Mouse (Mus musculus) stomach, postnatal 0 days (tissue): Measurements from ENCODE around the gene Jmjd6. TPM values are rescaled to one million over a fixed set of nuclear protein-coding genes. Genes with fewer than 3 reads are reported as not detected.

ENCODE experiments used
- ATAC-seq: fragments of 200-750 bp; cut with Nextera tagmentation; 2 replicates; pipeline ENCODE4 v1.8.0; 2017; ENCODE audit not compliant: low FRiP score, low TSS enrichment
- DNase-seq: peaks from one replicate; pipeline ENCODE4 v3.0.0-alpha.2; 2016; ENCODE audit warnings: low spot score
- H3K27ac ChIP-seq: fragments of 300-500 bp; sonication (generic); replicated peaks from 2 replicates; pipeline ENCODE4 v1.5.1; 2014; ENCODE audit warnings: mild to moderate bottlenecking, control low read depth
- H3K27me3 ChIP-seq: fragments of 300-500 bp; sonication (generic); 2 replicates; pipeline ENCODE4 v1.6.1; 2014; ENCODE audit warnings: low read length; ENCODE audit not compliant: control insufficient read depth, insufficient read depth
- H3K36me3 ChIP-seq: fragments of 300-500 bp; sonication (generic); 2 replicates; pipeline ENCODE4 v1.6.1; 2014; ENCODE audit warnings: low read length, mixed read lengths; ENCODE audit not compliant: control insufficient read depth, insufficient read depth
- H3K4me1 ChIP-seq: fragments of 300-500 bp; sonication (generic); replicated peaks from 2 replicates; pipeline ENCODE4 v1.6.1; 2014; ENCODE audit warnings: antibody characterized with exemption; ENCODE audit not compliant: control insufficient read depth, insufficient read depth
- H3K4me2 ChIP-seq: fragments of 300-500 bp; sonication (generic); replicated peaks from 2 replicates; pipeline ENCODE4 v1.6.1; 2014; ENCODE audit warnings: low read depth, mild to moderate bottlenecking, control low read depth, moderate library complexity
- H3K4me3 ChIP-seq: fragments of 300-500 bp; sonication (generic); 2 replicates; pipeline ENCODE4 v1.5.1; 2014; ENCODE audit warnings: low read depth, low read length, control low read depth
- H3K9ac ChIP-seq: fragments of 300-500 bp; sonication (generic); 2 replicates; pipeline ENCODE4 v1.6.1; 2014; ENCODE audit warnings: mild to moderate bottlenecking, low read length, control low read depth, mixed read lengths
- H3K9me3 ChIP-seq: fragments of 300-500 bp; sonication (generic); 2 replicates; pipeline ENCODE4 v1.6.1; 2016; ENCODE audit warnings: low read length; ENCODE audit not compliant: control insufficient read depth
- CTCF ChIP-seq: IDR thresholded peaks from 2 replicates; pipeline ENCODE4 v1.5.1; 2016; ENCODE audit warnings: antibody characterized with exemption, low read depth, mild to moderate bottlenecking, moderate library complexity
- EP300 ChIP-seq: optimal IDR thresholded peaks from 2 replicates; pipeline ENCODE3; 2016; ENCODE audit warnings: antibody characterized with exemption
- WGBS: fragments of 180-500 bp; shearing (Covaris S2); extraction: QIAGEN DNeasy Blood & Tissue Kit; methylation state at CpG from one replicate; pipeline ENCODE4 v1.1.7; 2014; 5-methylcytosine and 5-hydroxymethylcytosine counted together
- polyA plus RNA-seq: library from polyadenylated mRNA; unstranded; fragments of >200 nt; fragmentation: Nextera tagmentation; extraction: Ambion mirVana; gene quantifications from 2 replicates; pipeline ENCODE4 v1.2.1, GENCODE M21; 2015

The Jmjd6 gene
- polyA plus RNA-seq, 1 experiment from 2014 or later = 31.8 TPM

- H3K9me3 ChIP-seq = no peaks in the 10 kb centered on the region
- peaks cover 3% of the 10 kb centered on the region; the same call in 1 of the 2 replicates for H3K36me3 ChIP-seq
- H3K4me3 ChIP-seq = peak overlapping the region; percentile 95
- peak overlapping the region; percentile 76 for H3K4me2 ChIP-seq
- under 1% methylated on average over 36 of the region's 36 CpGs for WGBS
- no peaks in the 10 kb centered on the region for H3K27me3 ChIP-seq
- TF ChIP-seq EP300 = peak; percentile 81
- no peak for TF ChIP-seq CTCF
- DNase-seq (peak; percentile 97), ATAC-seq (peak; percentile 86)
- peak overlapping the region; percentile 99 for H3K27ac ChIP-seq
- peak overlapping the region; percentile 82 for H3K9ac ChIP-seq
- H3K4me1 ChIP-seq = peaks cover 3% of the 10 kb centered on the region; the same call in 1 of the 2 replicates
Measured at GRCm38 (mm10) chr11:116853512-116853928, 10.3 kb upstream of the Jmjd6 start.

DNA sequence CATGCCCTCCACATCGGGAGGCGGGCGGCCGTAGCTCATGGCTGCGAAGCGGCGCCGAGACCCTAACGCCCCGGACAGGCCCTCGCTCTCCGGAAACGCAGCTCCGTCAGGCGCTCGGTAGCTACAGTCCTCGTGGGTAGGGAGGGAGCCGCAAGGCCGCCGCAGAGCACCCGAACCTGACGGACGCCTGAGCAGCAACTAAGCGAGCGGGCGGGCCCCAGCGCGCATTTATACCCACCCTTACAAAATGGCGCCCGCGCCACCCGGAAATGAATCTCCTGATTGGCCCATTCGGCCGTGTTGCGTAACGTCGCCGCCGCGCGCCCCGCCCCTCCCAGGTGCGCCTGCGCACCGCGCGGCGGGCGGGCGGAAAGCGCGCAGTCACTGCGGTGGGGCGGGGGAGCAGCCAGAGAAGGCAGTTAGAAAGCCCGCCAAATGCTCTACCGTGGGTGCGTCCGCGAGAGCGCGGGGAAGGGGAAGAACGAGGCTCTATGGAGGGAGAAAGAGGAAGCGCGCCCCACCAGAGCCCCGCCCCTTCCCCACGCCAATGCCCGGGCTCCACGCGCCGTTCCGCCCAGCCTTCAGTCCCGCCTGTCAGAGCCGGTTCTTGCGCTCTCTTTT, 9.8 kb upstream of the Jmjd6 start, which contains the start of gene Srsf2:
Gene Srsf2, minus strand, starts transcription at position 204 of the 621 bp plus-strand sequence.
- peak; percentile 96 for DNase-seq
- ATAC-seq = peak; percentile 88
- WGBS = under 1% methylated on average over 66 of the region's 74 CpGs
- no peaks in the 10 kb centered on the region for H3K9me3 ChIP-seq
- no peak for TF ChIP-seq CTCF
- no peak for TF ChIP-seq EP300
- H3K4me3 ChIP-seq = peak within 1 kb of the TSS; percentile 95
- peak within 1 kb of the TSS; percentile 76 for H3K4me2 ChIP-seq
- H3K27me3 ChIP-seq = no peaks in the 10 kb centered on the region
- H3K9ac ChIP-seq = peak within 1 kb of the TSS; percentile 98
- H3K4me1 ChIP-seq = peaks cover 3% of the 10 kb centered on the region; the same call in 1 of the 2 replicates
- H3K27ac ChIP-seq = peak within 1 kb of the TSS; percentile 99
- H3K36me3 ChIP-seq = peaks cover 3% of the 10 kb centered on the region; the same call in 1 of the 2 replicates

DNA sequence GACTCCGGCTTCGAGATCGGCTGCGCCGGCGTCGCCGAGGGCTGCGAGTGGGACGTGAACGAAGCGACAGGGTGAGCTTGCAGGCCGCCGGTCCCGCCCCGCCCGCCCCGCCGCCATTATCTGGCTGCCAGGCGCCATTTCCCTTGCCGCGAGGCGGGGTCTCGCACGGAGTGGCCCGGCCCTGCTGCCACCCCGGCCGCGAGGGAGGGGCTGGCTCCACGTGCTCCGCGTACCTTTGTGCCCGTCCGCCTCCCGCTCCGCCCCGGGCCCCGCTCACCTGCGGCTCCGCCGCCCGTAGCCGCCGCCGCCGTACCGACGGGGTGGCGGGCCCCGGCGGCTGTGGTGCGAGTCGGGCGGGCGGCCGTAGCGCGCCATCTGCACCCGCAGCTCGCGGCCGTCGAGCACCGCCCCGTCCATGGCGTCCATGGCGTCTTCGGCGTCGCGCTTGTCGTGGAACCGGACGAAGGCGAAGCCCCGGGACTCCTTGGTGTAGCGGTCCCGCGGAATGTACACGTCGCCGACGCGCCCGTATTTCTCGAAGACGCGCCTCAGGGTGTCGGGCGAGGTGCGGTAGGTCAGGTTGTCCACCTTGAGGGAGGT, 9.1 kb upstream of the Jmjd6 start, which contains the start of gene Mfsd11:
Gene Mfsd11, plus strand, starts transcription at position 150 of the 600 bp plus-strand sequence.
- ATAC-seq = peak; percentile 69
- DNase-seq = peak; percentile 92
- Histone ChIP-seq H3K9me3 (no peaks in the 10 kb centered on the region), H3K9ac (peak within 1 kb of the TSS; percentile 98), H3K27me3 (no peaks in the 10 kb centered on the region), H3K4me1 (peaks cover 3% of the 10 kb centered on the region; the same call in 1 of the 2 replicates), H3K4me3 (peak within 1 kb of the TSS; percentile 95), H3K4me2 (peak within 1 kb of the TSS; percentile 76), H3K36me3 (peaks cover 3% of the 10 kb centered on the region; the same call in 1 of the 2 replicates), H3K27ac (peak within 1 kb of the TSS; percentile 99)
- TF ChIP-seq CTCF (no peak), EP300 (peak; percentile 5)
- WGBS = 0% methylated on average over 66 of the region's 91 CpGs

DNA sequence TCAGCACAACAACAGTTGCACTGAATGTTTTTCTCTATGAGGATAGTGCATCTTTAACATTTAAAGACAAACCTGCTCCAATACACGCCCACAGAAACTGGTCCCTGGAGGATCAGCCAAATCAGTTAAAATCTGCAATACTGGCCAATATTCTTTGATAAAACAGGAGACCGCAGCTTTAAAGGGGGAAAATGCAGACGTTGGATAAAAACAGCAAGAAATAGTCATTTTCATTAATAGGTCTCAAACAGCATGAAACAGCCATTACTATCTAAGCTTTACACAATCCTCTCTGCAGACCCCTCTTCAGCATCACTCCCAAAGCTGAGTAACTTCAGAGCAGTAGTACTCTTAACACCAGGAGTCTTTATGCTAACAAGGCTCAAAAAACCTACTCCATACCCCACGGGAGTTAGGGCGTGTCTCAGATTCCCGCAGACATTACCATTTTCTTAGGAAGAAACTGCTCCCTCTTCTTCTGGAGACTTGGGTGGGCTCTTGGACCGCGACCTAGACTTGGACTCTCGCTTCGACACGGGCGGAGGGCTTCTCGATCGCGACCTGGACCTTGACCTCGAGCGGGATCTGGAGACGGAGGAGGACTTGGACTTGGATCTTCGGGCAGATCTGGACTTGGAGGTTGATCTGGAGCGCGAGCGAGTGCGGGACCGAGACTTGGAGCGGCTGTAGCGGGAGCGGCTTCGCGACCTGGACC, 8.5 kb upstream of the Jmjd6 start:
- no peak for TF ChIP-seq CTCF
- no peak for TF ChIP-seq EP300
- Histone ChIP-seq H3K9me3 (no peaks in the 10 kb centered on the region), H3K27me3 (no peaks in the 10 kb centered on the region), H3K27ac (peak overlapping the region; percentile 99), H3K4me3 (peak overlapping the region; percentile 95), H3K4me1 (peaks cover 3% of the 10 kb centered on the region; the same call in 1 of the 2 replicates), H3K4me2 (peak overlapping the region; percentile 73), H3K9ac (peak overlapping the region; percentile 98), H3K36me3 (peaks cover 3% of the 10 kb centered on the region; the same call in 1 of the 2 replicates)
- WGBS = under 1% methylated on average over 29 of the region's 29 CpGs
- peak; percentile 1 for ATAC-seq
- no peak for DNase-seq

DNA sequence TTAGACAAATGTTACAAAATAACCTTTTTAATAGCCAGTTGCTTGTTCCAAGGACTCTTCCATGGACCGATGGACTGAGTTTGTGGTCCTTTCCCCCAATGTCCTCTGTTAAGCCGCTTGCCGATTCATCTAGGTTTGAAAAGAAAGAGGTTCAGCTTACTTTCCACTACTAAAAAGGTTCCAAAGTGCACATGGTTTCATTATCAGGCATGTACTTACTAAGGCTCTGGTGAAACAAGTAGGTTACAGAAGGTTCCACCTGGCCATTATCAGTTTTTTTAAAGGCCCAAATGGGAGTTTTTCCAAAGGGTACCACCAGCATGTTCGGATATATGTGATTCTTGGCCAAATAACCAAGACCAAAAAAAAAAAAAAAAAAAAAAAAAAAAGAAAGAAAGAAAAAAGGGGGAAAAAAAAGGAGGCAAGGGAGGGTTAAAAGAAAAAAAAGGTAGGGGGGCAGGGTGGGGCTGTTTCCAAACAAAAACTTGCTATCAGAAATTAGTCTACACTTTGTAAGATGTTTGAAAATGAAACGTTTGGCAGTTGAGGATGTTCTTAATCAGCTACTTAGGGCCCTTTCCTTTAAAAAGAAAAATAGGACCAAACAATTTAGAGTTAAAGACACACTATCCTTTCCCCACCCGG, 7.7 kb upstream of the Jmjd6 start:
- H3K9ac ChIP-seq = peak overlapping the region; percentile 98
- H3K9me3 ChIP-seq = no peaks in the 10 kb centered on the region
- no peaks in the 10 kb centered on the region for H3K27me3 ChIP-seq
- DNase-seq (no peak), ATAC-seq (no peak)
- TF ChIP-seq EP300 = no peak
- no peak for TF ChIP-seq CTCF
- peak overlapping the region; percentile 99; the same call in 1 of the 2 replicates for H3K27ac ChIP-seq
- peak overlapping the region; percentile 73 for H3K4me2 ChIP-seq
- H3K4me3 ChIP-seq = peak overlapping the region; percentile 95
- H3K4me1 ChIP-seq = peaks cover 3% of the 10 kb centered on the region; the same call in 1 of the 2 replicates
- 18% methylated on average over 6 of the region's 6 CpGs for WGBS
- peaks cover 3% of the 10 kb centered on the region; the same call in 1 of the 2 replicates for H3K36me3 ChIP-seq
